Mouse (Mus musculus): Measurements from ENCODE around the gene Prkg1. TPM values are rescaled to one million over a fixed set of nuclear protein-coding genes. Genes with fewer than 3 reads are reported as not detected.

Gene Prkg1
- polyA plus RNA-seq, 2 experiments, result 7.1 to 9.6 TPM

- Histone ChIP-seq H3K9ac (ENCODE audit: low read depth, low read length, severe bottlenecking) (no peak overlapping the region), H3K36me3 (ENCODE audit: control insufficient read depth, insufficient read depth, low read length) (no peaks in the 10 kb centered on the region), H3K27ac (replicated peaks; ENCODE audit: low read depth, low read length) (no peak overlapping the region), H3K9me3 (ENCODE audit: control insufficient read depth, low read length) (no peaks in the 10 kb centered on the region), H3K4me3 (replicated peaks; ENCODE audit: low read length) (no peak overlapping the region), H3K4me2 (replicated peaks; ENCODE audit: low read depth, low read length, severe bottlenecking) (no peak overlapping the region), H3K27me3 (ENCODE audit: control insufficient read depth, insufficient read depth, low read length) (0 out of 2 replicates have a peak, but pooled peaks cover 2% of the 10 kb centered on the region), H3K4me1 (ENCODE audit: control insufficient read depth, insufficient read depth, low read length) (no peaks in the 10 kb centered on the region)
- no peak for TF ChIP-seq POLR2A (IDR thresholded peaks at IDR 0.05; ENCODE audit: borderline replicate concordance, extremely low read depth, insufficient read depth, insufficient read length)
- WGBS, result 79% methylated on average over 1 of the region's 1 CpGs
- ATAC-seq (ENCODE audit: low FRiP score, low read depth) (no peak), DNase-seq (ENCODE audit: low spot score) (no peak)
These were observed 368.7 kb downstream of the Prkg1 start for GRCm38 (mm10) chr19:31396096-31396495.

GRCm38 (mm10) chr19:31385353-31385752, 379.5 kb downstream of the Prkg1 start:
- DNase-seq (ENCODE audit: low spot score), result no peak
- ATAC-seq (ENCODE audit: low FRiP score, low read depth), result no peak
- no peak for TF ChIP-seq POLR2A (IDR thresholded peaks at IDR 0.05; ENCODE audit: borderline replicate concordance, extremely low read depth, insufficient read depth, insufficient read length)
- no peaks in the 10 kb centered on the region for H3K27me3 ChIP-seq (ENCODE audit: control insufficient read depth, insufficient read depth, low read length)
- H3K9me3 ChIP-seq (ENCODE audit: control insufficient read depth, low read length), result no peaks in the 10 kb centered on the region
- no peaks in the 10 kb centered on the region for H3K4me1 ChIP-seq (ENCODE audit: control insufficient read depth, insufficient read depth, low read length)
- H3K9ac ChIP-seq (ENCODE audit: low read depth, low read length, severe bottlenecking), result no peak overlapping the region
- H3K4me2 ChIP-seq (replicated peaks; ENCODE audit: low read depth, low read length, severe bottlenecking), result no peak overlapping the region
- no peaks in the 10 kb centered on the region for H3K36me3 ChIP-seq (ENCODE audit: control insufficient read depth, insufficient read depth, low read length)
- WGBS, result 88% methylated on average over 3 of the region's 3 CpGs
- no peak overlapping the region for H3K27ac ChIP-seq (replicated peaks; ENCODE audit: low read depth, low read length)
- H3K4me3 ChIP-seq (replicated peaks; ENCODE audit: low read length), result no peak overlapping the region

- no peak overlapping the region for H3K4me2 ChIP-seq (replicated peaks; ENCODE audit: low read depth, low read length, severe bottlenecking)
- no peaks in the 10 kb centered on the region for H3K9me3 ChIP-seq (ENCODE audit: control insufficient read depth, low read length)
- DNase-seq (ENCODE audit: low spot score) (no peak), ATAC-seq (ENCODE audit: low FRiP score, low read depth) (no peak)
- no peaks in the 10 kb centered on the region for H3K27me3 ChIP-seq (ENCODE audit: control insufficient read depth, insufficient read depth, low read length)
- H3K9ac ChIP-seq (ENCODE audit: low read depth, low read length, severe bottlenecking), result no peak overlapping the region
- no peak overlapping the region for H3K4me3 ChIP-seq (replicated peaks; ENCODE audit: low read length)
- no peaks in the 10 kb centered on the region for H3K36me3 ChIP-seq (ENCODE audit: control insufficient read depth, insufficient read depth, low read length)
- WGBS, result 78% methylated on average over 5 of the region's 5 CpGs
- no peak overlapping the region for H3K27ac ChIP-seq (replicated peaks; ENCODE audit: low read depth, low read length)
- no peak for TF ChIP-seq POLR2A (IDR thresholded peaks at IDR 0.05; ENCODE audit: borderline replicate concordance, extremely low read depth, insufficient read depth, insufficient read length)
- H3K4me1 ChIP-seq (ENCODE audit: control insufficient read depth, insufficient read depth, low read length), result no peaks in the 10 kb centered on the region
These were observed 381.0 kb downstream of the Prkg1 start for GRCm38 (mm10) chr19:31383881-31384280.

GRCm38 (mm10) chr19:31370106-31370505, 394.7 kb downstream of the Prkg1 start:
- H3K4me2 ChIP-seq (replicated peaks; ENCODE audit: low read depth, low read length, severe bottlenecking), result no peak overlapping the region
- no peaks in the 10 kb centered on the region for H3K9me3 ChIP-seq (ENCODE audit: control insufficient read depth, low read length)
- no peak overlapping the region for H3K9ac ChIP-seq (ENCODE audit: low read depth, low read length, severe bottlenecking)
- WGBS, result 62% methylated on average over 1 of the region's 1 CpGs
- no peaks in the 10 kb centered on the region for H3K36me3 ChIP-seq (ENCODE audit: control insufficient read depth, insufficient read depth, low read length)
- DNase-seq (ENCODE audit: low spot score), result peak; percentile 62
- H3K27ac ChIP-seq (replicated peaks; ENCODE audit: low read depth, low read length), result no peak overlapping the region
- no peaks in the 10 kb centered on the region for H3K4me1 ChIP-seq (ENCODE audit: control insufficient read depth, insufficient read depth, low read length)
- no peaks in the 10 kb centered on the region for H3K27me3 ChIP-seq (ENCODE audit: control insufficient read depth, insufficient read depth, low read length)
- ATAC-seq (ENCODE audit: low FRiP score, low read depth), result no peak
- TF ChIP-seq POLR2A (IDR thresholded peaks at IDR 0.05; ENCODE audit: borderline replicate concordance, extremely low read depth, insufficient read depth, insufficient read length), result no peak
- H3K4me3 ChIP-seq (replicated peaks; ENCODE audit: low read length), result no peak overlapping the region

- H3K4me3 ChIP-seq (replicated peaks; ENCODE audit: low read length), result no peak overlapping the region
- no peak overlapping the region for H3K4me2 ChIP-seq (replicated peaks; ENCODE audit: low read depth, low read length, severe bottlenecking)
- DNase-seq (ENCODE audit: low spot score) (no peak), ATAC-seq (ENCODE audit: low FRiP score, low read depth) (no peak)
- no peaks in the 10 kb centered on the region for H3K9me3 ChIP-seq (ENCODE audit: control insufficient read depth, low read length)
- H3K36me3 ChIP-seq (ENCODE audit: control insufficient read depth, insufficient read depth, low read length), result no peaks in the 10 kb centered on the region
- no peaks in the 10 kb centered on the region for H3K4me1 ChIP-seq (ENCODE audit: control insufficient read depth, insufficient read depth, low read length)
- no peak overlapping the region for H3K27ac ChIP-seq (replicated peaks; ENCODE audit: low read depth, low read length)
- H3K27me3 ChIP-seq (ENCODE audit: control insufficient read depth, insufficient read depth, low read length), result no peaks in the 10 kb centered on the region
- TF ChIP-seq POLR2A (IDR thresholded peaks at IDR 0.05; ENCODE audit: borderline replicate concordance, extremely low read depth, insufficient read depth, insufficient read length), result no peak
- WGBS, result 89% methylated on average over 1 of the region's 1 CpGs
- no peak overlapping the region for H3K9ac ChIP-seq (ENCODE audit: low read depth, low read length, severe bottlenecking)
These were observed 395.7 kb downstream of the Prkg1 start for GRCm38 (mm10) chr19:31369116-31369515.

GRCm38 (mm10) chr19:31362051-31362450, 402.8 kb downstream of the Prkg1 start:
- WGBS, result 74% methylated on average over 4 of the region's 4 CpGs
- DNase-seq (ENCODE audit: low spot score), result no peak
- no peaks in the 10 kb centered on the region for H3K36me3 ChIP-seq (ENCODE audit: control insufficient read depth, insufficient read depth, low read length)
- no peak for ATAC-seq (ENCODE audit: low FRiP score, low read depth)
- no peak overlapping the region for H3K4me2 ChIP-seq (replicated peaks; ENCODE audit: low read depth, low read length, severe bottlenecking)
- no peak overlapping the region for H3K4me3 ChIP-seq (replicated peaks; ENCODE audit: low read length)
- H3K9ac ChIP-seq (ENCODE audit: low read depth, low read length, severe bottlenecking), result no peak overlapping the region
- H3K4me1 ChIP-seq (ENCODE audit: control insufficient read depth, insufficient read depth, low read length), result no peaks in the 10 kb centered on the region
- TF ChIP-seq POLR2A (IDR thresholded peaks at IDR 0.05; ENCODE audit: borderline replicate concordance, extremely low read depth, insufficient read depth, insufficient read length), result no peak
- H3K27ac ChIP-seq (replicated peaks; ENCODE audit: low read depth, low read length), result no peak overlapping the region
- no peaks in the 10 kb centered on the region for H3K27me3 ChIP-seq (ENCODE audit: control insufficient read depth, insufficient read depth, low read length)
- no peaks in the 10 kb centered on the region for H3K9me3 ChIP-seq (ENCODE audit: control insufficient read depth, low read length)
